Mouse (Mus musculus) CD8-positive naive resting alpha-beta T cell, adult 2 months (primary cell): Measurements from ENCODE around the gene Gm11172.
A peak's percentile ranks its signal among the peaks of the same experiment; 100 is the strongest.
"Not testable (repeated sequence)": the region's sequence is repeated elsewhere in the genome, so short reads cannot be mapped to it uniquely, and the experiment has no call there.

Source experiments
- DNase-seq, 2 experiments: peaks; one replicate each; pipeline ENCODE4 v3.0.0; 2022; ENCODE audit warnings: low read depth in 2 of 2, low spot score in 2 of 2

The Gm11172 gene

GRCm38 (mm10) chr16:10785371-10786231, 27.1 kb upstream of the Gm11172 start, which contains the start of gene Socs1:
TSS of gene Socs1 (minus strand) at chr16:10785536.
- peak; percentile 90 to 91 for DNase-seq

GRCm38 (mm10) chr16:10786288-10786687, 26.4 kb upstream of the Gm11172 start:
- peak; percentile 77 to 85 for DNase-seq

GRCm38 (mm10) chr16:10786782-10787547, 25.8 kb upstream of the Gm11172 start:
- no peak for DNase-seq

GRCm38 (mm10) chr16:10787548-10788058, 25.1 kb upstream of the Gm11172 start:
- no peak for DNase-seq

- no peak for DNase-seq
Measured at GRCm38 (mm10) chr16:10788271-10788670, 24.4 kb upstream of the Gm11172 start, which contains the start of gene Tnp2. TSS of gene Tnp2 (minus strand) at chr16:10788660.

- no peak for DNase-seq
Measured at GRCm38 (mm10) chr16:10788866-10789265, 23.8 kb upstream of the Gm11172 start.

- no peak for DNase-seq
Measured at GRCm38 (mm10) chr16:10790702-10791101, 22.0 kb upstream of the Gm11172 start, which contains the start of gene Prm3. TSS of gene Prm3 (minus strand) at chr16:10790914.

- DNase-seq: no peak
Measured at GRCm38 (mm10) chr16:10796034-10796433, 16.7 kb upstream of the Gm11172 start, which contains the start of gene Prm2. TSS of gene Prm2 (minus strand) at chr16:10796134.

GRCm38 (mm10) chr16:10802420-10802819, 10.3 kb upstream of the Gm11172 start:
- not testable (repeated sequence) for DNase-seq

- DNase-seq: no peak
Measured at GRCm38 (mm10) chr16:10805789-10806527, 6.8 kb upstream of the Gm11172 start, which contains the start of gene Prm1. TSS of gene Prm1 (minus strand) at chr16:10805839.

- DNase-seq: no peak
Measured at GRCm38 (mm10) chr16:10810376-10810775, 2.3 kb upstream of the Gm11172 start.

- no peak for DNase-seq
Measured at GRCm38 (mm10) chr16:10813726-10814125, 1.0 kb downstream of the Gm11172 start.

- DNase-seq: no peak
Measured at GRCm38 (mm10) chr16:10814864-10815263, 2.1 kb downstream of the Gm11172 start.

- no peak for DNase-seq
Measured at GRCm38 (mm10) chr16:10818579-10819135, 5.9 kb downstream of the Gm11172 start.

GRCm38 (mm10) chr16:10819966-10820365, 7.3 kb downstream of the Gm11172 start:
- no peak for DNase-seq

- no peak for DNase-seq
Measured at GRCm38 (mm10) chr16:10821387-10821786, 8.7 kb downstream of the Gm11172 start.

- no peak for DNase-seq
Measured at GRCm38 (mm10) chr16:10824536-10824935, 11.8 kb downstream of the Gm11172 start.

- no peak for DNase-seq
Measured at GRCm38 (mm10) chr16:10825840-10826239, 13.1 kb downstream of the Gm11172 start.

GRCm38 (mm10) chr16:10827269-10827668, 14.6 kb downstream of the Gm11172 start:
- no peak for DNase-seq

GRCm38 (mm10) chr16:10827766-10828460, 15.2 kb downstream of the Gm11172 start:
- DNase-seq: no peak
